Mouse (Mus musculus) left cerebral cortex, postnatal 36 days (tissue): ENCODE results near the gene Cers1. TPM values are rescaled to one million over a fixed set of nuclear protein-coding genes. Genes with fewer than 3 reads are reported as not detected.

Experiments used
- DNase-seq, 2 experiments: peaks; one replicate each; pipeline ENCODE4 v3.0.0; 2021 to 2022; ENCODE audit warnings: low spot score in 2 of 2, mixed read lengths in 1 of 2
- intact Hi-C: fragments of 180-260 bp; cut with DNase I; formaldehyde crosslinking; loops from one replicate; pipeline ENCODE4 v1.15.1; 2025
- total RNA-seq, 2 experiments: library from RNA; stranded (reverse); gene quantifications; 2 replicates each; pipeline ENCODE4 v1.2.3; 2021

Cers1 gene
- total RNA-seq, 2 experiments from 2014 or later = 101 to 104 TPM

DNA sequence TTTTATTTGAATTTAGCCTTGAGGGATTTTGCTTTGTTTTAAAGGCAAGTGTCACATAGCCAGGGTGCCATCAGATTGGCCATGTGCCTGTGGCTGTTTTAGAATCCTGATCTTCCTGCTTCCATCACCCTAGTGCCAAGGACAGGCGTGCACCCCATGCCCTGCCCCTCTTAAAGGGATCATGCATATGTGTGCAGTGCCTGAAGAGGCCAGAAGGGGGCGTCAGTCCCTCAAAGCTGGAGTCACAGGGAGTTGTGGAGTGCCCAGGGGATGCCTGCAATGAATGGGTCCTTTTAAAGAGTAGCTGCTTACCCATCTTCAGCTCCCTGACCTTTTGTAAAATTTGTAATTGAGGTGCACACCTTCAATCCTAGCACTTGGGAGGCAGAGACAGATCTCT lies 6.3 kb upstream of the Cers1 start:
- intact Hi-C loops = no loop called here
- DNase-seq = no peak

DNA sequence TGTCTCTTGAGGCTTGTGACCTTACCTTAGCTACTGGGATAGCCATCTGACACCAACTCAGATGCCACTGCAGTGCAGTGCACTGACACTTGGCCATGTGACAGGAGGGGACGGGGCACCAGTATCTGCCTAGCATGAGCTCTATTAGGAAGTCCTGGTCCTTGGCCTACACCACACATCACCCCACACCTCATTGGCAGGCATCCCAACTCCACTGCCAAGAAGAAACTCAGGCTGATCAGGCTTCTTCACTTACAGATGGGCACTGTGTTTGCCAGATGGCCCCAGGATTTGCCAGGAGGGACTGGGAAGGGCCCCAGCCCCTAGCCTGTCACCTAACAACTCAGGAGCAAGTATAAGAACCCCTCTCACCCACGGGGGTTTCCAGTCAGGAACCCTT lies 2.2 kb upstream of the Cers1 start:
- intact Hi-C loops = no loop called here
- no peak for DNase-seq

DNA sequence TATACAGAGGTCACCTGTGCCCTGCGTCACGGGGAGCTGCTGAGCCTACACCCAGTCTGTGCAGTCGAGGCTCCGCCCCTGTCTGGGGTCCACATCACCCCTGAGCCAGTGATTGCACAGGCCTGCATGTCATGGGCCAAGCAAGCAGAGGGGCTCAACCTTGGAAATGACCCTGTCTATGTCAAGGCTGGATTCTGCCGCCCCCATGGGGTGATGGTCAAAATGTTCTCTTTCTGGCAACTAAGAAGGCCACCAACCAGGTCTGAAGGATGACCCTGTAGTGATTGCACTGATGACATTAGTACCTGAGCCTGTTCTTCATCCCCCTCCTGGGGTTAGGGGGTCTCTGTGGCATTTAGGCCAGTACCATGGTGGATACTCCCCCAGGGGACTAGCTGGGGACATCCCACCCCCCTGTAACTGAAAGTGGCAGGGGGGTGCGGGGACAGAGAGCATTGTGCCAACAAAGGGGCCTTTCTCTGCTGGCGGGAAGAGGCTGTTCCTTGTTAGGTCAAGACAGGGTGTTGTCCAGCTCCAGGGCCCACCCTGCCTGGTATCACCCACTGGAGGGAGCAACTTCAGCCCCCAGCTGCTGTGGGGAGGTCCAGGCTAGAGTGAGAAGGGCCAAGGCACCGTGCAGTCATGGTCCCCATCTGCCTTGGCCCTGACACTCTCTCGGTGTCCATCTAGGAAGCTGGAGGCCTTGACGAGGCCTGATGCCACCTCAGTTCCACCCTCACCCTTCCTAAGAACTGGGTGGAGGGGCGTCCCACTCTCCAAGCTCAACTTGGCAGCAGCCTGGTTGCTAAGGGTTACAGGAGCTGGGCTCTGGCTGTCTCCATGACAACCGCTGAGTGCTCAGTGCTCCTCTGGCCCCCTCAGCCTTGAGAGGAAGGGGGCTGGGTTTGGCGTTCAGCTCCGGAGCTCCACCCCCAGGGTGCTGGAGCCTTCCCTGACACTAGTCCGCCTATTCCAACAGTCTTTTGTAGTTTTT lies 1.2 kb downstream of the Cers1 start:
- DNase-seq = peak; percentile 85 to 86
- intact Hi-C loops = no loop called here

DNA sequence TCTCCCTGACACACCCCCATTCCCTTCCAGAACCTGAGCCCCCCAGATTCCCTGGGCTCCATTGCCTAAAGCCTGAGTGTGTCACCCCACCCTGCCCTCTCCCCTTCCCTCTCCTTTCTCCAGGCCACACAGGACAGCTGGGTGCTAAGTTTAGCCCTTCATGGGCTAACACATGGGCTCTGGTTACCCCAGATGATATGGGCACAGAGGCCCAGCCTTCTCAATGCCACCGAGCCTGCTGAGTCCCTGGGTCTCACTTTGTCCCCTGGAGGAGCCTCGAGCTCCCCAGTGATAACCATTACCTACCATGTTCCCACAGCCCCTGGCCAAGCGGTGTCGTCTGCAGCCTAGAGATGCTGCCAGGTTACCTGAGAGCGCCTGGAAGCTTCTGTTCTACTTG lies 2.3 kb downstream of the Cers1 start:
- intact Hi-C loops = no loop called here
- no peak for DNase-seq

GRCm38 (mm10) chr8:70323716-70324115 lies 8.1 kb downstream of the Cers1 start:
- DNase-seq = no peak
- intact Hi-C loops = no loop called here

DNA sequence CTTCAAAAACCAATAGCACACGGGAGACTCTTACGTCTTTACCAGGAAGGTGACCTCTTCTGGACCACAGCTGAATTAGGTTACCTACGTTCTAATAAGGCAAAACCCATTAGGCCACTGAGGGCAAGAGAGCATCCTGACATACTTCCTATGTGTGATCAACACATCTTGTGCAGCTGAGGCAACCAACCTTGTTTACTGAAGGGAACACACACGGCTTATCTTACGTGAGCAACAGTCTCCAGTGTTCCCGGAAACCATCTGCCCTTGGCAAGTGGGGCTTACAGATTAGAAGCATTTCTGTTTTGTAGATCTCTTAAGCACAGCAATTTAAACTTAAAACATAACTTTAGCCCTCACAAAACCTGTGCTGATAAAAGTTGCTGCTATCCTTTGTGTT lies 11.9 kb downstream of the Cers1 start:
- intact Hi-C loops = no loop called here
- no peak for DNase-seq

DNA sequence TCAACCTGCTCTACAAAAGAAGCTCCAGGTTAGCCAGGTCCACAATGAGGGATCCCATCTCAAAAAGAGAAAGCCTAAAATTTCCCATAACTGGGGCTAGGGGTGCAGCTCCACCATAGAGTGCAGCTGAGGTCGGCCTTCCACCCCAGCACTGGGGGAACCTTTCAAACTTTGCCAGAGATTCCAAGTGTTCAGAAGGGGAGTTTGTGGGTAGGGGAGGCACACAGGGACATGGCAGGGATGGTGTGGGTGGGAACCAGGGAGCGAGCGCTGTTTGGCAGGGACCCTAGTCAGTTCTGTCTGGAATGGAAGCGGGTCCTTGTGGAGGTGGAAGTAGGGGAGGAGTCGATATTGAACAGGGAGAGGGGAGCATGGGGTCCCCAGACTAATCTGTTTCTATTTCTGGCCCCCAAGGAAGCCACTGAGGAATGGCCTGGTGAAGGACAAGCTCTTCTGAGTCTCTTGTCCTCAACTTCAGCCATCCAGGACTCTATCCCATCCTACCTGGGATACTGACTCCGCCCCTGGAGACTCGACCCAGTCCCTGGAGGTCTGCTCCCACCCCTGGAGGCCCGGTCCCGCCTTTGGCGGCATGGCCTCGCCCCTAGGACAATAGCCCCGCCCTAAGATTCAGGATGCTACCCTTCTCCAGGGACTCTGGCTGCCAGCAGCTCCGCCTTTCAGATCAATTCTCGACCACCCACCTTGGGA lies 13.7 kb downstream of the Cers1 start, which contains the start of gene Gdf1:
Gdf1 (plus strand) TSS at position 694 of the 711 bp plus-strand sequence.
- no peak for DNase-seq
- intact Hi-C loops = no loop called here

DNA sequence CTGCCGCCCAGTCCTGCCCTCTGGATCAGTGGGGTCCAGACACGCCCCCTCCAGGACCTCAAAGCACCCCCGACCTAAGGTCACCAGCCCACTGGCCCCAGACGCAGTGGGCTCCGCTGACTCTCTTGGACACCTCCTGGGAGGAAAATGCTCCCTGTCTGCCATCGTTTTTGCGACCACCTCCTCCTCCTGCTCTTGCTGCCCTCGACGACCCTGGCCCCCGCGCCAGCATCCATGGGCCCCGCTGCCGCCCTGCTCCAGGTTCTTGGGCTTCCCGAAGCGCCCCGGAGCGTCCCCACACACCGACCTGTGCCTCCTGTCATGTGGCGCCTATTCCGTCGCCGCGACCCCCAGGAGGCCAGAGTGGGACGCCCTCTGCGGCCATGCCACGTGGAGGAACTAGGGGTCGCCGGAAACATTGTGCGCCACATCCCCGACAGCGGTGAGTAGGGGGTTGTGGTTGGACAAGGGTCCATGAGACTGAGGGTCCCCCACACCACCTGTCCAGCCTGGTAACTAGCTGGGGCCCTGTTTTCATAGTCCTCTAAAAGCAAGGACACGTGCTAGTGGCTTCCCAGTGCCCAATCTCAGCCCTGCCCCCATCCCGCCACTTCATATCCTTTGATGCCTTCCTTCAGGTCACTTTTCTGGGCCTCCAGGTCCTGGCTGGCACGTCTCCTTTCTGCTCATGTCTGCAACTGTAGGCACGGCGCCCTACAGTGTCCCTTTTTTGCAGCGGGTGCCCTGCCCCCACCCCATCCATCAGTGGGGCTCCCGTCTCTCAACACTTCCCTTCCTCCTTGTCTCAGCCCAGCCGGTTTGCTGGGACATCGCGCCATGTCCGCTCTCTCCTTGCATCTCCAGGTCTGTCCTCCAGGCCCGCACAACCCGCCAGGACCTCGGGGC lies 14.5 kb downstream of the Cers1 start:
- no peak for DNase-seq
- intact Hi-C loops = loop anchor here (5.0 kb wide), 1 partner anchor 177 kb away; the partner anchor contains the start of gene Rex1bd

DNA sequence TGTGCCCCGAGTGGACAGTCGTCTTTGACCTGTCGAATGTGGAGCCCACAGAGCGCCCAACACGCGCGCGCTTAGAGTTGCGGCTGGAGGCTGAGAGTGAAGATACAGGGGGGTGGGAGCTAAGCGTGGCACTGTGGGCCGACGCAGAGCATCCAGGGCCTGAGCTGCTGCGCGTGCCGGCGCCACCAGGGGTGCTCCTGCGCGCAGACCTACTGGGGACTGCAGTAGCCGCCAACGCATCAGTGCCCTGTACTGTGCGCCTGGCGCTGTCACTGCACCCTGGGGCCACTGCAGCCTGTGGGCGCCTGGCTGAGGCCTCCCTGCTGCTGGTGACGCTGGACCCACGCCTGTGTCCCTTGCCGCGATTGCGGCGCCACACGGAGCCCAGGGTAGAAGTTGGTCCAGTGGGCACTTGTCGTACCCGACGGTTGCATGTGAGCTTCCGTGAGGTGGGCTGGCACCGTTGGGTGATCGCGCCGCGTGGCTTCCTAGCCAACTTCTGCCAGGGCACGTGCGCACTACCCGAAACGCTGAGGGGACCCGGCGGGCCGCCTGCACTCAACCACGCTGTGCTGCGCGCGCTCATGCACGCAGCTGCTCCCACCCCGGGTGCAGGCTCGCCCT lies 15.3 kb downstream of the Cers1 start:
- intact Hi-C loops = loop anchor here (5.0 kb wide), 1 partner anchor 176 kb away; the partner anchor contains the start of gene Rex1bd

DNA sequence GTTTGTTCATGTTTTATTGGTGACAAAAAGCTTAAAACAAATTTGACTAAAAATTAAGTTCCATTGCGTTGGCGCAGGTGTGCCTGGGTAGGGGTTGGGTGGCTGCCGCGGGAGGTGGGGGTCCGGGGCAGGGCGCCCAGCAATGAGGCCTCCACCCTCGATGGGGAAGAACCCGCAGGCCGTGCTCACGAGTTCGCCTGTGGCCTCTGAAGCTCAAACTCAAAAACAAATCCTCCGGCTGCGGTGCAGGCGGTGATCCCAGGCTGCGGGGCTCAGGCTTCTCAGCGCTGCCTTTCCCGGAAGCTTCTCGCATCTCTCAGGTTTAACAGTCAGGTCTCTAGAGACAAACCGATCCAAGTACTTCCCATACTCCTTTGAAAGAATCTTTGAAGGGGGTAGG lies 16.0 kb downstream of the Cers1 start:
- intact Hi-C loops = loop anchor here (5.0 kb wide), 1 partner anchor 176 kb away; the partner anchor contains the start of gene Rex1bd
- peak in 1 of 2 experiments; percentile 41 for DNase-seq

More for the DNA sequence above, 15.3 kb downstream of the Cers1 start:
- peak; percentile 75 to 78 for DNase-seq

DNA sequence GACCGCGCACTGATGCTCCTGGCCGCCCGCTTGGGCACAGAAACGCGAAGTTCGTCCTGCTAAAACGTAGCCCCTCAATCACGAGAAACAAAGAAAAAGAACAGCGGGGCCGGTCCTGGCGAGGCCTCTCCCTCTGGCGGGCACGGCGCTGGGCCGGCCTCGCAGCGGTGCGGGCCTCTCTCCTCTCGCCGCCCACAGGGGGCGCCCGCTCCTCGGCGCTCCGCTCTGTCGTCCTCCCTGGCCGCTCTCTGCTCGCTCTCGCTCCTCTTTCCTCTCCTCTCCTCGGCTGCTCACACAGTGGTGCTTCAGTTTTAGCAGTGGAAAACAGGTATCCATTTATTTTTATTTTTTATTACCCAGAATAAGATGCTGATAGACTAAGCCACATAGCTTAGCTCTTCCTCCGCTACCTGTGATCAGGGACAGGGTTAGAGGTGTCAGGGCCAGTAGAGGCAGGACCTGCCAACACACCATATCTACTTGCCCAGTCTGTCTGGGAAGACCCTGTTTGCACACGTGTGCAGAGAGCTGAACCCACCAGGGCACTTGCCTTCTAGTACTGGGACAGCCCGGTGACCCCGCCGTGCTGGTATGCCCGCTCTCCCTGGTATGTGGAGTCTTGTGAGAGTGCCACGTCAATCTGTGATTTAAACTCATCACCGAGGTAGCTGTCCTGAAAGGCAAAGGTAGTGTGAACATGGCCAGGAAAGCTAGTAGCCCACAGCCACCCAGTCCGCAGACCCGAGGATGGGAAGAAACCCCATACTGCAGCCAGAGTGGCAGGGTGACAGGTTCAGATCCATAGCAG lies 16.7 kb downstream of the Cers1 start:
- intact Hi-C loops = loop anchor here (5.0 kb wide), 1 partner anchor 175 kb away; the partner anchor contains the start of gene Rex1bd
- DNase-seq = peak; percentile 76 to 79

GRCm38 (mm10) chr8:70332878-70333202 lies 17.3 kb downstream of the Cers1 start:
- no peak for DNase-seq
- intact Hi-C loops = loop anchor here (5.0 kb wide), 1 partner anchor 174 kb away; the partner anchor contains the start of gene Rex1bd

- intact Hi-C loops = no loop called here
- no peak for DNase-seq
Measured at GRCm38 (mm10) chr8:70338931-70339330, 23.4 kb downstream of the Cers1 start.

GRCm38 (mm10) chr8:70340659-70341058 lies 25.1 kb downstream of the Cers1 start:
- DNase-seq = peak in 1 of 2 experiments; percentile 4
- intact Hi-C loops = no loop called here

DNA sequence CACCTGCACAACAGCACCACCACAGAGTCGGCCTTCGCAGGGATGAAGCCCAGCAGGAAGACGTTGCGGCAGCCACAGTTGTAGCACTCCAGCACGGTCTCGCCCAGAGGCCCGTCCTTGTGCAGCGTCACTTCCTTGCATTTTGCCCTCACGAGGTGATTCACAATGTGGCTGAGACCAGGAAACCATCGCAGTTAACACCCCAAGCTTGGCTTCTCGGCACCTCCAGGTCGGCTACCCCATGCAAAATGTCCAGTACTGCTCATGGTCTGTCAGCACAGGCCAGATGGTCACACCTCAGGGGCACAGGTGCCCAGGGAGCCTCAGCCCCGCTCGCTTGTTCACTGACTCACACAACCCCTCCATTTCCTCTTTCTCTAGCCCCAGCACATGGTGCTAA lies 26.4 kb downstream of the Cers1 start:
- intact Hi-C loops = no loop called here
- DNase-seq = no peak

DNA sequence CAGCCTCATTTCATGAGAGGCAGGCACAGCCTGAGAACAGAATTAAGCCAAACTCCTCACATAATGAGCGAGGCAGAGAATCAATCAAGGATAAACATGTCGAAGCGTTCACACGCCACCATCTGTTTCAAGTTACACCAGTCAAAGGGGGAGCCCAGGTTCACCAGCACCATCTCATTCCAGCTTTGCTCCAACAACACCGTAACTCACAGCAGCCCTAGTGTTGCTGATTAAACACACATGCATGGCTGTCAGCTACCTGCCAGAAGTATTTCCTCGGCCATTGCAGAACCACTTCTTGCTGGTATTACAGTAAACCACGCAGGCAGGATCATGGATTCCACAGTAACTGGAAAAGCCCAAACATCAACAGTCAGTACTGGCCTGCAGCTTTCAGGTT lies 27.5 kb downstream of the Cers1 start:
- intact Hi-C loops = no loop called here
- no peak for DNase-seq

DNA sequence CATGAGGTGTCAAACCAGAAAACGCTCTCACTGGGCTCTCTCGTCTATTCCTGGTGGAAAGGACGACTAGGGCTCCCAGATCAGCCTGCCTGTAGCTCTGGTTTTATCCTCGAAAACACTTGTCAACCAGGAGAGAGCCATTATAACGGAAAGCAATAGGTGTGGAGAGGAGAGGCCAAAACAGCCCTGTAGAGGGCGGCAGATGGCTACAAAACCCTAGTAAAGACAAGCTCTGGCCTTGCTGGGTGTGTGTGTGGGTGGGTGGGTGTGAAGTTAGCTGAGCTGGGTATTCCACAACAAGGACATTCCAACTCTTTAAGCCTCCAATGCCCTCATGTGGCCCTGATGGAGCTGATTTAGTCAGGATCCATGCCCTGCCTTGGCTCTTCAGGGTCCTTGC lies 28.1 kb downstream of the Cers1 start:
- intact Hi-C loops = no loop called here

GRCm38 (mm10) chr8:70344279-70344678 lies 28.7 kb downstream of the Cers1 start:
- no peak for DNase-seq
- intact Hi-C loops = no loop called here

More for the DNA sequence above, 28.1 kb downstream of the Cers1 start:
- DNase-seq = no peak
